In the genomic region with DNA sequence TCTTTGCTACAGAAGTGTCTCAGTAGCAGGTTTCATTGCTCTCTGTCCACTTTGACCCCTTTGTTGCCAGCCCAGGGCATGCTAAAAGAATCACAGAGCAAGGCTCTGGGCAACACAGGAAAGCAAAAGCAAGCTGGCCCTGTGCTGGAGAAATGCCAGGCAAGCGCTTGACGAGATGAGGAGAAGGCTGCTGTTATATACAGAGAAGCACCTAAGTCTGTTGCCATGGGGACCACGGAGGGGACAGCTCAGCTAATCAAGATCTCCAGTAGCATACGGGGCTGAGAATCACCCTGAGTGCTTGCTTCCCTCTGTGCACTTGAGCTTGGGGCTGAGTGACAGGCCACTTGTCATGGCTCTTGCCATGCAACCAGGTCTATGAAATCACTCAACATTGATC, we compare ENCODE assay signal across 16 mouse cellular contexts. TPM values are rescaled to one million over a fixed set of nuclear protein-coding genes. Genes with fewer than 3 reads are reported as not detected.
DNase-seq lines count a peak whose midpoint lies in the region; ATAC-seq and TF ChIP-seq lines count a peak whose summit lies in the region.
"Had no signal": no experiment of that assay in that cellular context is flagged by ENCODE, and none has a peak within 500 bp of the region (broad histone marks: within the 10 kb centered on the region; RNA-seq: fewer than 3 reads in every experiment).

No protein-coding gene starts in this region.

- H3K4me3 ChIP-seq in left cerebral cortex, adult 2 months = no peak overlapping the region
- no peak overlapping the region for H3K4me3 ChIP-seq in forebrain, postnatal 0 days (ENCODE audit: low read depth, low read length)
- H3K4me3 ChIP-seq in neural tube, embryonic 14.5 days (ENCODE audit: low read depth, low read length) = no peak overlapping the region
- no peak overlapping the region for H3K4me3 ChIP-seq in layer of hippocampus, adult 2 months

- intact Hi-C loops in left cerebral cortex, adult 2 months (cut with DNase I) = no loop called here
- intact Hi-C loops in left cerebral cortex, postnatal 36 days (cut with DNase I) = no loop called here

- H3K4me1 ChIP-seq in forebrain, postnatal 0 days (ENCODE audit: insufficient read depth) = no peaks in the 10 kb centered on the region
- 0 out of 2 replicates have a peak, but pooled peaks cover 4% of the 10 kb centered on the region for H3K4me1 ChIP-seq in neural tube, embryonic 14.5 days (ENCODE audit: control insufficient read depth, insufficient read depth, low read length)

- H3K9ac ChIP-seq in forebrain, postnatal 0 days = no peak overlapping the region
- H3K9ac ChIP-seq in neural tube, embryonic 14.5 days (replicated peaks; ENCODE audit: low read depth, low read length) = no peak overlapping the region

- no peaks in the 10 kb centered on the region for H3K36me3 ChIP-seq in forebrain, postnatal 0 days (ENCODE audit: insufficient read depth)
- H3K36me3 ChIP-seq in neural tube, embryonic 14.5 days (ENCODE audit: control insufficient read depth, insufficient read depth, low read length) = no peaks in the 10 kb centered on the region

- peak; percentile 43 to 64 for DNase-seq in left cerebral cortex, adult 2 months (ENCODE audit: extremely low spot score in 1 of 2, low spot score in 2 of 2)
- no peak for DNase-seq in left cerebral cortex, postnatal 36 days (ENCODE audit: low spot score in 2 of 2)
- peak; percentile 85 for DNase-seq in brain, embryonic 14.5 days (ENCODE audit: low read depth)
- DNase-seq in forebrain, postnatal 0 days = peak; percentile 65
- DNase-seq in lung, postnatal 36 days = no peak
- no peak for DNase-seq in layer of hippocampus, adult 2 months (ENCODE audit: low spot score in 2 of 2)
- DNase-seq: cerebellum, adult 11-12 months; spleen, adult 18-20 months; thymus, postnatal 25 days had no signal

- no peak for TF ChIP-seq CTCF in left cerebral cortex, adult 2 months (IDR thresholded peaks at IDR 0.05)
- TF ChIP-seq CTCF in brain, embryonic 14.5 days (IDR thresholded peaks at IDR 0.05; ENCODE audit: borderline replicate concordance, extremely low read depth, insufficient read depth, insufficient read length) = no peak
- no peak for TF ChIP-seq CTCF in forebrain, postnatal 0 days (IDR thresholded peaks at IDR 0.05; ENCODE audit: low read depth)
- no peak for TF ChIP-seq CTCF in layer of hippocampus, adult 2 months (conservative IDR thresholded peaks at IDR 0.05)

- TF ChIP-seq POLR2A in brain, embryonic 14.5 days (IDR thresholded peaks at IDR 0.05; ENCODE audit: borderline replicate concordance, extremely low read depth, insufficient read depth, insufficient read length, poor library complexity, severe bottlenecking) = no peak

- H3K27ac ChIP-seq in left cerebral cortex, adult 2 months = no peak overlapping the region
- peak overlapping the region; percentile 21; the same call in 1 of the 2 replicates for H3K27ac ChIP-seq in forebrain, postnatal 0 days (ENCODE audit: low read depth, low read length)
- no peak overlapping the region for H3K27ac ChIP-seq in neural tube, embryonic 14.5 days (ENCODE audit: low read depth, low read length)
- H3K27ac ChIP-seq in layer of hippocampus, adult 2 months = no peak overlapping the region
- H3K27ac ChIP-seq: kidney, postnatal 0 days; stomach, postnatal 0 days had no signal

- no peaks in the 10 kb centered on the region for H3K27me3 ChIP-seq in forebrain, postnatal 0 days (ENCODE audit: insufficient read depth, low read length)
- no peaks in the 10 kb centered on the region for H3K27me3 ChIP-seq in neural tube, embryonic 14.5 days (ENCODE audit: control insufficient read depth, insufficient read depth, low read length)

- H3K4me2 ChIP-seq in forebrain, postnatal 0 days (ENCODE audit: low read depth) = no peak overlapping the region
- no peak overlapping the region for H3K4me2 ChIP-seq in neural tube, embryonic 14.5 days (ENCODE audit: low read depth, low read length)

- WGBS in forebrain, postnatal 0 days = 22% methylated on average over 4 of the region's 4 CpGs
- WGBS in neural tube, embryonic 14.5 days = 28% methylated on average over 4 of the region's 4 CpGs

- ATAC-seq in forebrain, postnatal 0 days = peak; percentile 80
- ATAC-seq in neural tube, embryonic 14.5 days (ENCODE audit: low read depth) = 0 out of 2 replicates have a peak, but pooled peaks have one; percentile 29
- ATAC-seq in erythroblast, adult 5-6 weeks (replicated peaks; ENCODE audit: low FRiP score, poor library complexity, severe bottlenecking) = no peak
- ATAC-seq: CD4-positive, CD25-positive, alpha-beta regulatory T cell, adult 4 months had no signal

- H3K9me3 ChIP-seq in forebrain, postnatal 0 days (ENCODE audit: low read length) = no peaks in the 10 kb centered on the region
- H3K9me3 ChIP-seq in neural tube, embryonic 14.5 days (ENCODE audit: control insufficient read depth, low read length) = no peaks in the 10 kb centered on the region

RNA-seq across cellular contexts. Expression of a gene that starts 39.5 kb away (rescaled TPM):
- total RNA-seq in left cerebral cortex, adult 2 months (2021) = 1 to 10 TPM in 1 of 2 experiments, under 1 TPM in 1; 0.57 to 1.1 TPM
- total RNA-seq in left cerebral cortex, postnatal 36 days (2021) = under 1 TPM; 0.34 to 0.89 TPM
- polyA plus RNA-seq in brain, embryonic 14.5 days (2012; rRNA removed) = 1.8 and 2.8 TPM in 2 replicates
- total RNA-seq in forebrain, postnatal 0 days (2014; rRNA removed) = 8.5 and 9.2 TPM in 2 replicates
- 8.5 and 9.4 TPM in 2 replicates for polyA plus RNA-seq in forebrain, postnatal 0 days (2015; fragmentation: Nextera tagmentation; extraction: Ambion mirVana)
- 2.6 and 4.6 TPM in 2 replicates for polyA plus RNA-seq in neural tube, embryonic 14.5 days (2014; fragmentation: Nextera tagmentation; extraction: Ambion mirVana)
- total RNA-seq in layer of hippocampus, adult 2 months (2021) = under 1 TPM; 0.52 to 0.61 TPM
- total RNA-seq in erythroblast, adult 5-6 weeks (2015; ENCODE audit: low replicate concordance) = not detected in 2 replicates
- not detected in 2 replicates for total RNA-seq in erythroblast, adult 5-6 weeks (2017; ENCODE audit: low replicate concordance)
- total RNA-seq: adrenal gland, postnatal 4 days; liver, adult 2 months had no signal
- polyA plus RNA-seq: liver, adult 2 months had no signal

RNA-seq across cellular contexts. Expression of a gene that starts 50.8 kb away (rescaled TPM):
- 1 to 10 TPM; 1.2 to 1.3 TPM for total RNA-seq in left cerebral cortex, adult 2 months (2021)
- total RNA-seq in left cerebral cortex, postnatal 36 days (2021) = 1 to 10 TPM in 1 of 2 experiments, under 1 TPM in 1; 0.84 to 1.4 TPM
- polyA plus RNA-seq in brain, embryonic 14.5 days (2012; rRNA removed) = 1.1 and 1.2 TPM in 2 replicates
- 0.46 and 0.86 TPM in 2 replicates for total RNA-seq in forebrain, postnatal 0 days (2014; rRNA removed)
- polyA plus RNA-seq in forebrain, postnatal 0 days (2015; fragmentation: Nextera tagmentation; extraction: Ambion mirVana) = 1.5 and 2.0 TPM in 2 replicates
- 1.5 and 2.0 TPM in 2 replicates for polyA plus RNA-seq in neural tube, embryonic 14.5 days (2014; fragmentation: Nextera tagmentation; extraction: Ambion mirVana)
- total RNA-seq in layer of hippocampus, adult 2 months (2021) = under 1 TPM; 0.56 to 0.61 TPM
- total RNA-seq in erythroblast, adult 5-6 weeks (2015; ENCODE audit: low replicate concordance) = 18.0 and 34.0 TPM in 2 replicates
- 9.5 and 20.1 TPM in 2 replicates for total RNA-seq in erythroblast, adult 5-6 weeks (2017; ENCODE audit: low replicate concordance)

Comparison
In these comparisons a context has a peak if more than half of its experiments do, and no peak if none do; other contexts are left out.
1. DNase-seq: peak in left cerebral cortex, adult 2 months (2 of 2), brain, embryonic 14.5 days (single experiment) and forebrain, postnatal 0 days (single experiment); none in left cerebral cortex, postnatal 36 days (0 of 2), lung, postnatal 36 days (single experiment) and layer of hippocampus, adult 2 months (0 of 2).